Mouse (Mus musculus) A20 (cell line): ENCODE measurements around the gene Cdc42ep4.

ENCODE experiments used
- DNase-seq: peaks from one replicate; pipeline ENCODE4 v3.0.0-alpha.2; 2011; ENCODE audit warnings: low read depth, low spot score

Gene Cdc42ep4

DNA sequence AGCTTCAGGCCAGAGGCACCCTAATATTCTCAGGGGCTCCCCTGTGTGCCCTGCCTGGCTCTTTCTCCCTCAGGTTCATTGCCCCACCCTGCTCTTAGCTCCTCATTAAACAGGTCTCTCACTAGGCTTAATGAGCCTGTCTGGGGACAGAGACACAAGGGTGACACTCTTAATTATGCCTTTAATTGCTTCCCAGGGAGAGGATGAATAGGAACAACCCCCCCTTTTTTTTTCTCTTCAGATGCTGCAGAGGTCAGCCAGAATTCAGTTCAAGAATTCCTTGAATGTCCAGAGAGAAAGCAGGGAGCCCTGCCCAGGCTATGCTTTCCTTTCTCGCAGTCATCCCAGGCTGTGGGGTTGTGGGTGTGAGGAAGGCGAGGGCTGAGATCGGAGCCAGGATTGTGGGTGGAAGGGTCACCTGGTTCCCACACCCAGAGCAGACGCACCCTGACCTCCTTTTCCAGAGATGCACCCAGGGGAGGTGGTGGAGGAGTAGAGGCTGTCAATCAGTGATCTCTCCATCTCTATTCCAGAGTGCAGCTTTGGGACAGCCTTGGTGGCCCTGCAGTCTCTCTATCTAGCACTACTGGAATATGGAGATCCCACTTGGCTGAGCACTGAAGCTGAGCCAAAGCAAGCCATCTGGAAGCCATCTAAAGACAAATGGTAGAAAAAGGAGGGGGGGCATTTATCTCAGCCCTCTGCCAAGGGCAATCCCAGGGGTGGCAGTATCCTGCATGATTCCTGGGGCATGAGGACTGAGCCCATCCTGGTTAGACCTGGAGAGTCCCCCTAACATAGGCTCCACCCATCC, 26.2 kb downstream of the Cdc42ep4 start:
- no peak for DNase-seq

DNA sequence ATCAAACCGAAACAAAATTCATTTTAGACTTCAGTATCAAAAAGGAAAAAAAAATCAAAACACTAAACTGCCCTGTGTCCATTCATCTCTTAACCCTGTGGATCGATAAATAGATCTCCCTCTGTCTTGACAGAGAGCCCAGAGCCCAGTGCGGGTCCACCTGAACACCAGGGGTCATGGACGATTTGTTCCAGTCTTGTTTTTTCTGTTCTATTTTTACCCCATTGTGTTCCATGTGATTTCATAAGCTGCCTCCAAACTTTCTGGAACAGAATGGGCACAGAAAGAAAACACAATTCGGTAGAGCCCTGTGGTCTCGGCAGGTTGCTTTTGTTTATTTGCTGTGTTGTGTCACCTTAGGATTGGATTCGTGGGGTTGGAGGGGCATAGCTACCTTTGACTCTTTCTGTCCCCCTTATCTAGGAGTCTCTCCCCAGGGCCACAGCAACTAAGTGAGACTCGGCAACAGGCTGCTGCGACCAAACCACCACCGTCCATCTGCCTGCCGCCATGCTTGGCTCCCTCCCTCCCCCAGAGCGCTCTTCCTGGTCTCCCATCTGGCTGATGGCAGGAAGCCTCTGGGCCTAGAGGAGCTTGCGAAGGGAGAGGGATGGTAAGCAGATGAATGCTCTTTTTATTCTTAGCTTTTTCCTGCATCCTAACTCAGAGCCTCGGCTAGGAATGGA, 29.1 kb downstream of the Cdc42ep4 start:
- no peak for DNase-seq

DNA sequence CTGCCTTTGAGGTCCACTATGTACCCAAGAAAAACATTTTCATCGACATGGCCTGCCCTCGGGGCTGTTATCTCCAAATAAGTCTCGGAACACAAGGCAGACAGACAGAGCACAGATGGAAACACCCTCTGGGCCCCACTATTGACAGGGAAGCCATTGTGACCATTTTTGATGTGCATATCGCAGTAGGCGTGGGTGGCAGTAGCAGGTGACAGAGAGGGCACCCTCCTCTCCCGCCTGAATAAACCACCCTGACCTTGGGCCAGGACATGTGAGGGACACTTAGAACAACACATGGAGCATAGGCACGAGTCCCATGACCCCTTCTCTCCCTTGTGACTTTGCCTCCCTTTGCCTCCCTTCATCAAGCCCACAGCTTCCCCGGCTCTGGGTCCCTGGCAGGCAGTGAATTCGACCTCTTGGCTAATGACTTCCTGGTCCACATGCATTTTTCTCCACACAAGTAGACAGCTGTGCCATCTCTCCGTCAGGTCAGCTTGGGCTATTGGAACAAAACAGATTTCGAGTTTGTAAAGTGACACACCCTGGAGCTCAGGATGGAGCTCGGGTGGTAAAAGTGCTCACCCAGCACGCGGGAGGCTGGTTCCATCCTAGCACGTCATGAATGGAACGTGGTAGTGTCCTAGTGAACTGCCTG, 33.8 kb downstream of the Cdc42ep4 start:
- no peak for DNase-seq

DNA sequence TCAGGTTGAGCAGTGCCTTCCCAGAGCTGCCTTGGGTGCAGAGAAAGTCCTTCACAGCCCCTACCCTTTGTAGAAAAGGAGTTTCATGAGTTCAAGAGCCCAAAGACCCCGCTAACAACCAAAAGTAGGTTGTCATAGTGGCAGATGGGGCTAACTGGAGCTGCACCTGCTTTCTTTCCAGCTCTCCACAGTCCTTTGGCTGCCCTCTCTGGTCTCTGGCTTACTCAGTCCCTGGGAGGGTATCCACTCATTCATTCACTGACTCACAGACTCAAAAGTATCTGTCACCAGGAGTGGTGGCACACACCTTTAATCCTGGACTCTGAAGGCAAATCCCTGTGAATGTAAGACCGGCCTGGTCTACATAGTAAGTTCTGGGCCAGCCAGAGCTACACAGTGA, 35.5 kb downstream of the Cdc42ep4 start:
- DNase-seq = no peak

DNA sequence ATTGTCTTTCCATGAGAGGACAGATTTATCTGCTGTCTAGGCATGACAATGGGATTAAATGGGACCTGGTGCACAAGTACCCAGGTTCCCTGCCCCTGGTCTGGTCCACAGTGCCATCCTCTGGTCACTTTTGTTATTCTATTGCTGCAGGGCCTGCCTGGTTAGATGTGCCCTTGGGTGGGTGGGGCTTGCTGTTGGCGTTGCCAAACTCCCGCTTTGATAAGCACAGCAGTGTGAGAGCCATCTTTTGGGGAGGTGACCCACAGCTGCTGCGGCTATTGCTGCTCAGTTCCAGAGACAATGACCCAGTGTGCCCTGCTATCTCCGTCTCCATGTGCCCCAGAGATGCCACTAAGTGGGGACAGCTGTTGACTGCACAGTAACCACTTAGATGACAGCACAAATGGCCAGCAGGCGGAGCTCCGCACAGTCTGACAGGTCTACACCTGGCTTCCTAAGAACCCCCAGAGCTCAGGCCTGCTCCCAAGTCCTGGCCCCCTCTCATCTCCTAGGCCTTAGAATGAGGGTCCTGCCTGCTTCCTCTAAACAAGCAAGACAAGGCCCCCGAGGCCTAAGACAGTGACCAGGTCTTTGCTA, 36.5 kb downstream of the Cdc42ep4 start:
- DNase-seq = peak; percentile 59

DNA sequence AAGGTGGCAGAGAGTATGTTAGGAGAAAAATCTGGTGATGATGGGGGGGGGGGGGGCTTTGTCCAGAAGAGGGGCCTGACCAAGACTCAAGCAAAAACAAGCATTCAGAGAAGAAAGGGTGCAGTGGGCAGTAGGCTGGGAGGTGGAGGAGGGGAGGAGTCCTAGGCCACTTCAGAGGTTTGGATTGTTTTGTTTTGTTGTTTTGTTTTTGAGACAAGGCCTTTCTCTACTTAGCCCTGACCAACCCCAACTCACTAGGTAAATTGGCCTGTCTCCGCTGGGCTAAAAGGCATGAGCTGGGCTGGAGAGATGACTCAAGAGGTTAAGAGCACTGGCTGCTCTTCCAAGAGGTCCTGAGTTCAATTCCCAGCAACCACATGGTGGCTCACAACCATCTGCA, 40.6 kb downstream of the Cdc42ep4 start:
- DNase-seq = no peak

DNA sequence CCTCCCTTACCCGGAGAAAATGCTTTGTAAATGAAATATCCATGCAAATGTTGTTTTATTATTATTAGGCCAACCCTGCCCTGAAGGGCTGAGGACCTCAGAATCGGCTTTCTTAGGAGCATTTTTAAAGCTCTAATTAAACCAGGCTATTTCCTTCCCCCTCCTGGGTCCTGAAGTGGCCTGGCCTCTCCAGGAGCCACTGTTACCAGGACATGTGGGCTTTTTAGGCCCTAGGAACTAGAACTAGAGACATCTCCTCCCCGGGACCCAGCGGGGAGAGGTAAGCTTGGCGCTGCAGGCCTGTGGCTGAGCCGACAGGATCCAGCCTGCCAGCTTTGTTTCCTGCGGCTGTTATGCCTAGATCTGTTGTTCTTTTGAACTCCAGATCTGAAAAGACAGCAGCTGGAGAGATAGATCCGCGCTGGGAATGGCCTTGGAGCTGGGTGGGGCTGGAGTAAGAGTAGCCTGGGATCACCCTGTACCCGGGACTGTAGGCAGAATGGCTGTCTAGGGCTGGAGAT, 41.4 kb downstream of the Cdc42ep4 start:
- DNase-seq = no peak

DNA sequence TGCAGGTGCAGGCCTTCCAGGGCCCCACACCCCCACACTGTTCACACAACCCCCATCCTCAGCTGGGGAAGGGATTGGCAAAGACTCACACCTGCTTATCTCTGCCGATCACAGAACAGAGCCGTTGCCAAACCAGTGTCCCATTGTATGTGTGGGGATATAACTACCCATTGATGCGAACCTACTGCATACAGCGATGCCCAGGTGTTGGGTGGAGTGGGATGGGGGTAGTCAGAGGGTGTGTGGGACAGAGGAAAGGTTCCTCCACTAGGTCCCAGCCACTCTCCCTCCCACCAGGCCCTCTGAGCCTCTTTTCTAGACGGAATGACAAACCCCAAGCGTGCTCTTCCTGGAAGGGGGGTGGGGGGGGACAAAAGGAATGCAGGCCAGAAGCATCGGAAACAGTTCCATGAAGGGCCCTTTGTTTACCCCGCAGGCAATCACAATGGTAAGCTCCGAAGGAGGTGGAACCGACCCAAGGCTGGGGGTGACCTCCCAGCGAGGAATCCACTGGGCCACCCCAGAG, 41.9 kb downstream of the Cdc42ep4 start, which contains the start of gene Cpsf4l:
Gene Cpsf4l, minus strand, starts transcription at position 287 of the 526 bp plus-strand sequence.
- DNase-seq = no peak

DNA sequence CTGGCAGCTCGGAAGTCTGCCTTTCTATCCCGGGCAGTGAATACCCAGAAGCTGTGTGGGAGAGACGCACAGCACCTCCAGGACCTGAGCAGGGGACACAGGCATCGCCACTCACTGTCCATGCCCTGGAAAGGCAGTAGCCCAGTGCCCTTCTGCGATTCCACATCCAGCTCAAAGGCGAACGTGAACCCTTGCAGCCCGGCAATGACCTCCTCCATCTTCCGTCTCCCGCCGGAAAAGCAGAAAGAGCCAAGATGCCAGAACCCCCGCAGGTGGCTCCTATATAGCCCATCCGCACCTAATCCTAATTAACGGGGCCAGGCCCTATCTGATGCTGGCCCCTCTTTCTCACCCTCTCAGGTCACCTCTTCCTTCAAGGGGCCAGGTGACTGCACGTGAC, 42.4 kb downstream of the Cdc42ep4 start:
- no peak for DNase-seq

DNA sequence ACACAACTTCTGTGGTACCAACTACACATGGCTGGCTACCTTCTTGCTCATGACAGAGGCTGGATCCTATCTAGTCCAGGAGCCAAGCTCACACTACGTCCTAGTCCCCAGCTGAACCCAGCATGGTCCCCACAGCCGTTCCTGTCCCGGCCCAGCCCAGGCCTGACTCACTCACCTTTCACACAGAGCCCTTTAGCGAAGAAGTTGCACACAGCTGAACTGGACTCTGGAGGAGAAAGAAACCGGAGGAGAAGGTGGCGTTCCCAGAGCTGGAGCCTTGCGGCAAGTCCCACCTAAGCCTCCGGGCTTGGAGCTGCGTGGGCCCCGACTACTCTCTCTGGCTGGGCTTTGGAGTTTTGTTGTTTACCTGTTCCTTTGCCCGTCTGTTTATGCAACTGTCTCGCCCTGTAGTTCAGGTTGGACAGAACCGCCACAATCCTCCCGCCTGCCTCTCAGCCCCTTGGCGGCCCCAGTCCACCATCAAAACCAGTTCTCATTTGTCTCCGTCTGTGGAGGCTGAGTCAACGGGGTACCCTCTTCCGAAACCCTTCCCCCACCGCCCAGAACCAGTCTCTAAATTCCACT, 43.0 kb downstream of the Cdc42ep4 start:
- DNase-seq = no peak

DNA sequence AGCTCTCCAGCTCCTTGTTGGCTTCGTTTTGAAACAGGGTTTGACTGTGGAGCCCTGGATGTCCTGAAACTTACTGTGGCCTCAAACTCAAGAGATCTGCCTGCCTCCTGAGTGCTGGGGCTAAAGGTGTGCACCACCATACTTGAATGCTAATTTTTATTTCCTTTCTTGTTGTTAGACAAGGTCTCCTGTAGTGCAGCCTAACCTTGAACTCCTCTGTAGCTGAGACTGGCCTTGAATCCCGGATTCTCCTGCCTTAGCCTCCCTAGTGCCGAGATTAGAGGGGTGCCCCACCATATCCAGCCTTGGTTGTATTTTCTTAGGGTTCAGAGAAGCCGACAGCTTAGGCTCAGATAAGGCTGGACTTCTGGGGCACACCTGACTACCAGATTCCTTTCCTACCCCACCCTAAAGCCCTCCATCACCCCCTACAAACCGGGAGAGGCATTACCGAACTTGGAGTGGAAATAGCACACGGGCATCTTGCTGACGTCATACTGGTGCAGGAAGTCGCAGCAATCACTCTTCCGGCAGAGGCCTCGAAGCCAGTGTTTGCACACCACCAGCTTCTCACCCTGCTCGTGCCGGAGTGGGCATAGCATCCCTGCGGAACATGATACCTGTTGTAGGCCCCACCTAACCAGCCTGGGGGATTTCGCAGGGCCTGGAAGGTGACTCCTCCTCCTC, 45.6 kb downstream of the Cdc42ep4 start:
- DNase-seq = no peak

DNA sequence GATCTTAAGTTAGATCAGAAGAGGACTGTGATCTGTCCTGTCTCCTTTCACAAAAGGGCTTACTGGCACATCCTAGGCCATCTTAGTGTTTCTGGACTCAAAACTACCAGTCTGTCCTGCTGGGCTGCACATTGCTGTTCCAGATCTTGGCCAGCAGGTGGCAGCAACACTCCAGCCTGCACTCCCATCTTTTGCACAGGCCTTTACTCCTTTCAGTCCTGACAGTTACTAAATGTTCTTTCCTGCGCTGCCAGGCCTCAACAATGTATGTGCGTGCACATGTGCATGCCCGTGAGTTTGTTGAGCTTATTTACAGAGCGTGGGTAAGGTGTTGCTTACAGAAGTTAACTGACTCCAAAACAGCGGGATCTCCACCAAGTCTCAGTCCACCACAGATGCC, 47.9 kb downstream of the Cdc42ep4 start:
- DNase-seq = peak; percentile 69

DNA sequence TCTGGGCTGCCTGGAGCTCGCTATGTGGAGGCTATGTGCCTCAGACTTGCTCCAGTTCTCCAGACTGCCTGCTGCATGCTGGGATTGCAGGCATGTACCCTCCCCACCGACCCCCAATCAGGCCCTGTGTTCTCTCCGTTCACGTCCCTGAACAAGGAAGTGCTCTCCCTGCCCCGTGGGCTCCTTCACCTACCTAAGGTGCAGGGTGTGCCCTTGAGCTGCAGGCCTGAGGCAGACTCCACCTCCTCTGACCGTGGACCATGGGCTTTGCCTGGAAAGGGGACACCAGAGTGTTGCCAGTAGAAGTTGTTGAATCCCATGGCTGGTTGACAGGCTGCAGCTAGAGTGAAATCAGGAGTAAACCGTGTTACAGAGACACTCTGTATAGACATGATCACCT, 52.0 kb downstream of the Cdc42ep4 start:
- DNase-seq = no peak

DNA sequence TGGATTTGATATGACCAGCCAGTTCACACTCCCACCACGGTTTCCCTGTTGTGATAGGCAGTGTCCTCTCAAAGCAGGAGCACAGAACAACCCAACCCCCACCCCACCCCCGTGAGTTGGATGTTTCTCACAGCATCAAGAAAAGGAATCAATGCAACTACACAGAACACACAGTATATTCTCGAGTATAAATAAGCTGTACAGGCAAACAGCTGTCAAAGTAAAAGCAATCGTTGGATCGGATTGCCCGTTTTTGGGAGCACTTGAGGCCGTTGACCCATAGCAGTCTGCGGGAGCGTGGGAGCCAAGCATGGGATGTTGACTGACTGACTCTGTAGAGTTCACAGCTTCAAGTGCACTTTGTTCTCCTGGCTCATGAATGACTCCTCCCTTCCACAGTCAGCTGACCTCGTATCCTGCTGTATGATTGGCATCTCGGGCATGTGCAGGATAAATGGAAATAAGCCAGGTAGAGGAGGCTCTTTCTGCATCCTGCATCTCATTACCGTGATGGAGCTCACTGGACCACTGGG, 53.6 kb downstream of the Cdc42ep4 start:
- DNase-seq = no peak

DNA sequence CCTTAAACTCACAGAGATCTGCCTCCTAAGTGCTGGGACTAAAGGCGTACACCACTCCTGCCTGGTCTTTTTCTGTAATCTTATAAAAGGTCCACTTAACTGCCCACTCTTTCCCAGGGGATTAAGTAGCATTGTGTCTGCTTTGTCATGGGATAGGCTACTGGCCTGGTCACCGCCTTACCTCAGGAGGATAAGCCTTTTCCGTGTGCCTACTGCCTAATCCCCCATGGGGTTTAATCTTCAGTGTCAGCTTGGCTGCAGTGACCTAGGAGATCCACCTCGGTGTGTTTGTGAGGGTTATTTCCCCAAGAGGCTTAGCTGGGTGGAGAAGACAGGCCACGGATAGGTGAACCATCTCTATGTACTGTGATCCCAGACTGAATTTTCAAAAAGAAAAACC, 54.1 kb downstream of the Cdc42ep4 start:
- no peak for DNase-seq

DNA sequence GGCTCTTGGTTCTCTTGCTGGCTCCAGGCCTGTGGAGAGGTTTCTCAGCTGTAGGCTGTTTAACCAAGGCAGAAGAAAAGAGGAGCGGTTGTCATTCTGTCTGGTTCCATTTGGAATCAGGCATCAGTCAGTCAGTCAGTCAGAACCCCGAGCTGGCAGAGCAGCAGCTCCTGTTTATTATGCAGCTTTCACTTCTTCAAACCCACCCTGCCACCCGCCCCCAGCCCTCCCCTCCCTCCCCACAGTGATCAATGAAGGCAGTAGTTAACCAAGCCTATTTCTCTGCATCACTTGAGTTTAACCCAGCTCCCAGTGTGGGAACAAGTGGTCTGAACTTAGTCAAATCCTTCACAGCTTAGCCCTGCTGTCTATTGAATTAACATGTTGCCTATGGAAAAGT, 59.8 kb downstream of the Cdc42ep4 start:
- peak; percentile 62 for DNase-seq

DNA sequence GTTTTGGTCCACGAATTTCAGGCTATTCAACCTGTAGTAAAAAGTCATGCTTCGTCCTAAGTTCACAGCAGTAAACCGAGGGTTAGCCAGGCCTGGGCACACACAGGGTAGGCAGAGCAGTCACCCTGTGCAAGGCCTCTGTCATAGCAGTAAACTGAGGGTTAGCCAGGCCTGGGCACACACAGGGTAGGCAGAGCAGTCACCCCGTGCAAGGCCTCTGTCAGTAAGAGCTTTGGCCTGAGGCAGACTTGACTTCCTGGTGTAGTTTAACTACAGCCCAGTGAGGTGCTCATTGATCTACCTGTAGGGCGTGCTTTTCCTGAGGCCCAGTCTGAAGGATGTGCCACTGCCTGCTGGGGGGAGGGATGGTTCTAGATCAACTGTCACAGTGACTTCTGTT, 60.4 kb downstream of the Cdc42ep4 start:
- no peak for DNase-seq

DNA sequence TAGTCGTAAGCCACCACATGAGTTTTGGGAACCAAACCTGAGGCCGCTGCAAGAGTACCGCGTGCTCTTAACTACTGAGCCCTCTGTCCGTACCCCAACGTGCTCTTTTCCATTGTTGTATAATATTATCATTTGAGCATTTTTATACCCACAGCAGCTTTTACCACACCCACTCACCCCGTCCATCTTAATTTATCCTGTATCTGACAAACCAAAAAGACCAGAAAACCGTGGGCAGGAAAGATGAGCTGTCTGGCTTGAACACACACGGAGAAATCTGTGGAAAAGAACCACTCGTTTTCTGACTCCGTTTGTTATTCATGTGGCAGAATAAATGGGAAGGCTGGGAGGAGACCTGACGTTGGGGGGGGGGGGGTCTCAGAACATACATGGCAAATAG, 61.2 kb downstream of the Cdc42ep4 start:
- no peak for DNase-seq

DNA sequence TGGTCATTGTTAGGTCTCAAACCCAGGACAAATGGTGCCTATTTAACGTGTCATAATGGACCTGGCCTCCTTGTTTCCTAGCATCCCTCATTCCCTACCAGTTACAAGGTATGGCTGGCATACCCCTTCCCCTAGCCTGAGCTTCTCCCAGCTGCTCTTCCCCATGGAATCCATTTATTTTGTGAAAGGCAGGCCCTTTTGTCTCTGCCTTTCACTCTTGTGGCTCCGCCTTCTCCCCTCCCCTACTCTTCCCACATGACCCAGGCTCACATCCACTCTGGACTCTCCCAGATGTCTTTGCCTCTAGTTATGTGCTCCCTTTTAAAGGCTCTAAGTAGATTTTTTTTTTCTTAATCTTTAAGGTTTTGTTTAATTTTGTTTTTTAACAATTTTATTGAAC, 64.7 kb downstream of the Cdc42ep4 start:
- no peak for DNase-seq

DNA sequence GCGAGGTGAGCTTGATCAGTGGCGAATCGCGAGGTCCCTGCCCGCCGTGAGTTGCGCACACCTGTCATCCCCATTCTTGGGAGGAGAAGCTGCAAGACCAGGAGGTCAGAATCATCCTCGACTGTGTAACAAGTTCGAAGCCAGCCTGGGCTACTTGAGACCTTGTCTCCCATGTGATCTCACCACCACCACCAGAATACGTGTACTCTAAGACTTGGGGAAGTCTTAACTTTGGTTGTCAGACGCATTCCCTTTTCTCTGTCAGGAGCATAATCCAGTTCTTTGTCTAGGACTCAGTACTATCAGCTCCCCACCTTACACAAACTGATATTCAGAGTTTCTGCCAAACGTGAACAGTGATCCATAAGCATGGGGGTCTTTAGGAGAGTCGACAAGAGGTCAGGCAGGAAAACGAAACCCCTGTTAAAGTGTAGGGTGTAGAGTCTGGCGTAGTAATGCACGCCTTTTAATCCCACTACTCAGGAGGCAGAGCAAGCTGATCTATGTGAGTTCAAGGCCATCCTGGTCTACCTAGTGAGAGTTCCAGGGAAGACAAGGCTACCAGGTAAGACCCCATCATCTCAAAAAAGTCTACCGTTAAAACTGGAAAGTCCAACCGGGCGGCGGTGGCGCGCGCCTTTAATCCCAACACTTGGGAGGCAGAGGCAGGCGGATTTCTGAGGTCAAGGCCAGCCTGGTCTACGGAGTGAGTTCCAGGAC, 66.8 kb downstream of the Cdc42ep4 start:
- DNase-seq = no peak
